In genomic region chr7:25068724-25069123, GRCm38 (mm10) we compare ENCODE assay signal across 12 mouse cellular contexts. TPM values are rescaled to one million over a fixed set of nuclear protein-coding genes. Genes with fewer than 3 reads are reported as not detected.
A peak's percentile ranks its signal among the peaks of the same experiment; 100 is the strongest.
DNase-seq lines count a peak whose midpoint lies in the region; ATAC-seq and TF ChIP-seq lines count a peak whose summit lies in the region.
"Had no signal": no experiment of that assay in that cellular context is flagged by ENCODE, and none has a peak within 500 bp of the region (broad histone marks: within the 10 kb centered on the region; RNA-seq: fewer than 3 reads in every experiment).

No protein-coding gene starts in this region.

- ATAC-seq in intestine, postnatal 0 days: no peak

- intact Hi-C loops in left cerebral cortex, postnatal 25 days (cut with DNase I): no loop called here

- H3K9ac ChIP-seq in intestine, postnatal 0 days (ENCODE audit: low read depth, low read length): no peak overlapping the region

- H3K27ac ChIP-seq in intestine, postnatal 0 days (ENCODE audit: low read depth, low read length): no peak overlapping the region

- TF ChIP-seq CTCF in intestine, postnatal 0 days (IDR thresholded peaks at IDR 0.05; ENCODE audit: low read depth): no peak

- no peaks in the 10 kb centered on the region for H3K27me3 ChIP-seq in intestine, postnatal 0 days (replicated peaks; ENCODE audit: control insufficient read depth, insufficient read depth, low read length)

- H3K4me2 ChIP-seq in intestine, postnatal 0 days (replicated peaks; ENCODE audit: low read depth): no peak overlapping the region

- peaks cover 6% of the 10 kb centered on the region; the same call in 1 of the 2 replicates for H3K36me3 ChIP-seq in intestine, postnatal 0 days (ENCODE audit: control insufficient read depth, insufficient read depth)

- H3K4me3 ChIP-seq in intestine, postnatal 0 days (ENCODE audit: low read depth, low read length): no peak overlapping the region

- no peaks in the 10 kb centered on the region for H3K4me1 ChIP-seq in intestine, postnatal 0 days (replicated peaks; ENCODE audit: control insufficient read depth, insufficient read depth, low read length)

- 54% methylated on average over 2 of the region's 2 CpGs for WGBS in intestine, postnatal 0 days

- H3K9me3 ChIP-seq in intestine, postnatal 0 days (ENCODE audit: control insufficient read depth): no peaks in the 10 kb centered on the region

- peak; percentile 78 to 81 for DNase-seq in layer of hippocampus, adult 18-20 months (ENCODE audit: low spot score in 2 of 2)
- DNase-seq in layer of hippocampus, postnatal 25 days (ENCODE audit: extremely low spot score in 1 of 2, low spot score in 1 of 2): no peak
- peak; percentile 69 to 85 for DNase-seq in frontal cortex, postnatal 36 days (ENCODE audit: low spot score in 2 of 2)
- DNase-seq in left cerebral cortex, postnatal 25 days (ENCODE audit: low spot score in 2 of 2): peak; percentile 82 to 94
- peak; percentile 76 to 81 for DNase-seq in right cerebral cortex, adult 2 months (ENCODE audit: low spot score in 2 of 2)
- no peak for DNase-seq in urinary bladder, postnatal 36 days (ENCODE audit: low spot score in 2 of 2)
- DNase-seq in gastrocnemius, adult 8-10 months (ENCODE audit: low spot score in 2 of 2): no peak
- DNase-seq: B cell, adult 2 months; cerebellum, postnatal 36 days; kidney, postnatal 36 days; lung, postnatal 10 days had no signal

RNA-seq across cellular contexts. Expression of gene Grik5, which starts 3.4 kb away (rescaled TPM):
- total RNA-seq in layer of hippocampus, adult 18-20 months (2021): 100 to 1,000 TPM; 213 to 225 TPM
- 100 to 1,000 TPM; 225 to 267 TPM for total RNA-seq in layer of hippocampus, postnatal 25 days (2021)
- 100 to 1,000 TPM; 215 to 242 TPM for total RNA-seq in left cerebral cortex, postnatal 25 days (2021)
- 1.3 TPM in 2 replicates for polyA plus RNA-seq in intestine, postnatal 0 days (2015; fragmentation: Nextera tagmentation; extraction: Ambion mirVana)
- 1 to 10 TPM; 1.3 to 3.2 (median 2.2) TPM for total RNA-seq in gastrocnemius, adult 8-10 months (2022)

RNA-seq across cellular contexts. Expression of gene Zfp574, which starts 3.6 kb away (rescaled TPM):
- total RNA-seq in layer of hippocampus, adult 18-20 months (2021): 10 to 100 TPM; 30.9 to 33.2 TPM
- 10 to 100 TPM; 29.2 to 29.6 TPM for total RNA-seq in layer of hippocampus, postnatal 25 days (2021)
- 10 to 100 TPM; 31.4 to 37.0 TPM for total RNA-seq in left cerebral cortex, postnatal 25 days (2021)
- 11.6 and 12.1 TPM in 2 replicates for polyA plus RNA-seq in intestine, postnatal 0 days (2015; fragmentation: Nextera tagmentation; extraction: Ambion mirVana)
- total RNA-seq in gastrocnemius, adult 8-10 months (2022): 1 to 10 TPM; 6.5 to 9.3 (median 9.0) TPM

Comparison
In these comparisons a context has a peak if more than half of its experiments do, and no peak if none do; other contexts are left out.
1. DNase-seq: peak in layer of hippocampus, adult 18-20 months (2 of 2), frontal cortex, postnatal 36 days (2 of 2), left cerebral cortex, postnatal 25 days (2 of 2) and right cerebral cortex, adult 2 months (2 of 2); none in layer of hippocampus, postnatal 25 days (0 of 2), urinary bladder, postnatal 36 days (0 of 2) and gastrocnemius, adult 8-10 months (0 of 2).
2. RNA of gene Grik5, which starts 3.4 kb away (total RNA-seq): 225 to 267 TPM in layer of hippocampus, postnatal 25 days, 215 to 242 TPM in left cerebral cortex, postnatal 25 days and 213 to 225 TPM in layer of hippocampus, adult 18-20 months; 1.3 to 3.2 TPM in gastrocnemius, adult 8-10 months; every median in the first group is over 10 times any median in the second.